Mouse (Mus musculus): ENCODE data around the gene Fam117a. TPM values are rescaled to one million over a fixed set of nuclear protein-coding genes. Genes with fewer than 3 reads are reported as not detected.

Fam117a gene
- total RNA-seq, 2 experiments from 2014 or later: 6.3 to 8.2 TPM

- peak; percentile 84 to 88 for DNase-seq (ENCODE audit: low spot score in 2 of 2)
Observed at GRCm38 (mm10) chr11:95413641-95414535, 77.1 kb downstream of the Fam117a start, which contains the start of gene Spop. TSS of gene Spop (plus strand) at chr11:95414080.

- DNase-seq (ENCODE audit: low spot score in 2 of 2): peak; percentile 94 to 95
Observed at GRCm38 (mm10) chr11:95414536-95415161, 77.8 kb downstream of the Fam117a start.

GRCm38 (mm10) chr11:95415931-95416330 lies 79.1 kb downstream of the Fam117a start:
- no peak for DNase-seq (ENCODE audit: low spot score in 2 of 2)

GRCm38 (mm10) chr11:95417341-95417740 lies 80.5 kb downstream of the Fam117a start:
- DNase-seq (ENCODE audit: low spot score in 2 of 2): no peak

- no peak for DNase-seq (ENCODE audit: low spot score in 2 of 2)
Observed at GRCm38 (mm10) chr11:95420880-95421435, 84.1 kb downstream of the Fam117a start.

GRCm38 (mm10) chr11:95423505-95423904 lies 86.7 kb downstream of the Fam117a start:
- no peak for DNase-seq (ENCODE audit: low spot score in 2 of 2)

- DNase-seq (ENCODE audit: low spot score in 2 of 2): no peak
Observed at GRCm38 (mm10) chr11:95431344-95431743, 94.5 kb downstream of the Fam117a start.

Other genes with a start within 250 kb of the Fam117a start
- not detected for gene Dlx3, start 216.9 kb upstream of the Fam117a start, total RNA-seq (2021)
- gene Dlx4, start 190.8 kb upstream of the Fam117a start, total RNA-seq (2021): under 1 TPM; 0.13 to 0.17 TPM
- not detected for gene Tac4, start 75.5 kb upstream of the Fam117a start, total RNA-seq (2021)
- 10 to 100 TPM; 76.5 to 82.0 TPM for gene Kat7, start 26.8 kb upstream of the Fam117a start, total RNA-seq (2021)
- 10 to 100 TPM; 58.5 to 68.8 TPM for gene Slc35b1, start 47.7 kb downstream of the Fam117a start, total RNA-seq (2021)
- gene Spop, start 77.1 kb downstream of the Fam117a start, total RNA-seq (2021): 100 to 1,000 TPM; 174 to 181 TPM
- 10 to 100 TPM; 16.5 to 26.3 TPM for gene Nxph3, start 177.6 kb downstream of the Fam117a start, total RNA-seq (2021)

All from layer of hippocampus, adult 18-20 months (tissue).